Mouse (Mus musculus): ENCODE measurements around the gene Map4k3.

Map4k3 gene

DNA sequence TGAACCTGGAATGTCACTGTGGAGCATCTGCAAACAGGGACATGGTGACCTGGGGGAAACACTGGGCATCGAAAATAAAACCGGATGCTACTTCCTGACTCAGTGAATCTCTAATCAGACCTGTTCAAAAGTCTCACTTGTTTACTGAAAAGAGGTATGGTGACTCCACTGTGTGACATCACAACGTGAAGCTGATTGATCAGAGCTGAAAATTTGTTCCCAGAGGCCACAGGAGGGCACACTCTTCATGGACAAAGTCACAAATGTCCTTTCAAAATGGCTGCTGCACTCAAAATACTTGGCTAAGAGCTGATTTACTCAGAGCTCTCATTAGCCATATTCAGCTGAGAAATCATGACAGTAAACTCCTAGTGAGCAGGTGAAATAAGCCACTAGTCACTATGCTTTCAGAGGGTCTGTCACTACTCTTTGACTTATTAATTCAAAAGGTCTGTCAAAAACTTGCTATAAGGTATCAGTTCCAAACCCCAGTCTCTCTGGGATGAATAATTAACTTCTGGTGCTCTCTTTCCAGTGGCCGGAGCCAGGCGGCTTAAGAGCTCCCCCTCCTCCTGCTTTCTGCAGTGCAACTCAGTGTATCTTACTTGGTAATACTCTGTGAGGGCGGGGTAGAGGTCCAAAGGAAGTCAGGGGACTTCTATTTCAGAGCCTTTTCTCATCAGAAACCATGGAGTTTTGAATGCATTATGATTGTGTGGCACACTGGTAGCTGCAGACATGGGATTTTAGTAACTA is 44.3 kb downstream of the Map4k3 start:
- DNase-seq (ENCODE audit: low spot score), result no peak

DNA sequence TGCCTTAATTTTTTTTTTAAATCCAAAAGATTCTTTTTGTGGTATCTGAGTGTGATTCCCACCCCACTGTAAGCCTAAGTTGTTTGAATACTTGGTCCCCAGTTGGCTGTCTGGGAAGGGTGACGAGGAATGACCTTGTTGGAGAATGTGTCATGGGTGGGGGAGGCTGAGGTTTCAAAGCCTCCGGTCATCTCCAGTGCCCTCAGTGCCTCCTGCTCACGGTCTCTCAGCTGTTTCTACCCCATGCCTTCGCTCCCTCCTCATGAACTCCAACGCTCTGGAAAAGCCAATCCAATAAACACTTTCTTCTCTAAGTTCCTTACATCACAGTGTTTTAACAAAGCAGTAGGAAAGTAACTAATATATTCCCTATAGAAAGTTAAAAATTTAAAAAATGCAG is 45.2 kb downstream of the Map4k3 start:
- no peak for DNase-seq (ENCODE audit: low spot score)

DNA sequence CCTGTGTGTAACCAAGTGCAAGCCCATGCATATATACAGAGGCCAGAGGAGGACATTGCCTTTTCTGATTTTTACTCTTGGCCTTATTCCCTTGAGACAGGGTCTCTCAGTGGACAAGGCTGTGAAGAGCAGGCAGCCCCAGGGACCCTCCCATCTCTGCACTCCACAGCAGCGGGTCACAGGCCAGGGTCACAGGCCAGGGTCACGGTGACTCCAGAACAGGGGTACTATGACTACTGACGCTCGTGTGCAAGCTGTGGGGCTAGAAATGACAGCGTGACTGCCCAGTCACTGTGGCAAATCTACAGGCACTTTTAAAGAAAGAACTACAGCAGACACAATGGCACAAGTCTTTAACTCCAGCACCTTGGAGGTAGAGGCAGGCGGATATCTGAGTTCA is 50.1 kb downstream of the Map4k3 start:
- no peak for DNase-seq (ENCODE audit: low spot score)

DNA sequence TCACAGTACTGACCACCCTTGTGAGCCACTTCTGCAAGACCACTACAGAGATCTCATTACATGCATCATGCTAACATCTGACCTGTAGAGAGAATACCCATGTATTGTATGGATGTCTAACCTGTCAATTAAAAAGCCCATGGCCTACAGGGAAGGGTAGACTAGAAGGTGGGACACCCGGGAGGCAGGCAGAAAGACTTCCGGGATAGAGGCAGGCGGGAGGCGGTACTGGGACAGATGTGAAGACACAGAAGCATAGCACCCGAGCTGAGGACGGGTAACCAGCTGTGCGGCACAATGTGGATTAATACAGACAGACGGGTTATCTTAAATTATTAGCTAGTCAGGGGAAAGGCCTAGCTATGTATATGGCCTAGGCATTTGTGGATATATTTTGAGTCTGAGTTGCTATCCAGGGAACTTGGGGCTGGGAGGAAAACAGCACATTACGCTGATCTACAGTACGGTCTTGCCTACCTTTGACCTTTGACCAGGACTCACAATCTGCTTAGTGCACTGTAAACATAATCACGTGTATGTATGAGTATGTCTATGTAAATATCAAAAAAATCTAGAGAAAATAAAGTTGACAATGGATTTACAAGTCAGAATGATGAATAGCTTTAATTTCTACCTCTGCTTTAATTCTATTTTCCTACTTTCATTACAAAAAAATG is 51.3 kb downstream of the Map4k3 start:
- DNase-seq (ENCODE audit: low spot score), result no peak

DNA sequence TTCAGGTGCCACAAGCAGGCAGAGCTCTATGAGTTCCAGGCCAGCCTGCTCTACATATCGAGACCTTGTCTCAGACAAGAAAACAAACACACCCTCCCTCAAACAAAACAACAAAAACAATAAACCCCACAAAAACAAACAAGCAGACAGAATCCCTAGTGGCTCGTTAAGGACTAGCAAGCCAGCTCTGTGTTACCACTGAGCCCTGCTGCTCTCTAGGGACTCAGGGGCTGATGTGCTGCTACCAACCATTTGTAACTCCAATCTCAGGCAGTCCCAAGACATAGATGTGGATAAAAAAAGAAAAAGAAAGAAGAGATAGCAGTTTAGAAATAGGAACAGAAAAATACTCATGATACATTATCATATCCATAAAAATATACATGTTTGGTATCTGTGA is 52.1 kb downstream of the Map4k3 start:
- no peak for DNase-seq (ENCODE audit: low spot score)

DNA sequence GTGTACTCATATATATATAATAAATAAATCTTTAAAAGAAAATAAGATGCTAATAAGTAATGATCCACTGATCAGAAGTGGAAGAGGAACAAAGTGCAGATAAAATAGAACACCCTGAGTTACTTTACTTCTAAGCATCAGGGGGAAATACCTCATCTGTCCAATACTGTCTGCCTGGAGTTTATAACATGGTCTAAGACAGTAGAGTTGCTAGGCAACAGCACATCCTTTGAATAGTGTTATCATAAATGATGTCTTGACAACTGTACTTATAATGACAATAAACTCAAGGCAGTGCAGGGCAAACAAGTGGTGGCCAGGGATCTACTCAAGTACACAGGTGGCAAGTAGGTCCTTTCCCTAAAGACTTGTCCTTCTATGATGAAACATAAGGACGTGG is 57.9 kb downstream of the Map4k3 start:
- no peak for DNase-seq (ENCODE audit: low spot score)

DNA sequence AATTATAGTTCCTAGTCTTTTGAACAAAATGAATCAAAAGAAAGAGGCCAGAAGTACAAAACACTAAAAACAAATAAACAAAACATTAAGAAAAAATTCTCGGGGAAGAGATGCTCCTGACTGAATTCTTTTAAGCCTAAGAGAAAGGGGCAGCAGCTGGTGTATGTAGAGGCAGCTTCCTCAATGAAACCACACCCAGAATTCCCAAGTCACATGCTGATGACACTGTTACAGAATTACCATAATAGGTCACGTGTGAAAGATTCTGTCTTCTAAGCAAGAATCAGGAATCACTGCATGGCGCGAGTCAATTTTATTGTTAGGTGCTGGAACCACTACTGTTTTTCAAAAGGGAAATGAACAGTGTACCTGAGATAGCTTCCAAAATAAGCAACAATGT is 64.7 kb downstream of the Map4k3 start:
- no peak for DNase-seq (ENCODE audit: low spot score)

DNA sequence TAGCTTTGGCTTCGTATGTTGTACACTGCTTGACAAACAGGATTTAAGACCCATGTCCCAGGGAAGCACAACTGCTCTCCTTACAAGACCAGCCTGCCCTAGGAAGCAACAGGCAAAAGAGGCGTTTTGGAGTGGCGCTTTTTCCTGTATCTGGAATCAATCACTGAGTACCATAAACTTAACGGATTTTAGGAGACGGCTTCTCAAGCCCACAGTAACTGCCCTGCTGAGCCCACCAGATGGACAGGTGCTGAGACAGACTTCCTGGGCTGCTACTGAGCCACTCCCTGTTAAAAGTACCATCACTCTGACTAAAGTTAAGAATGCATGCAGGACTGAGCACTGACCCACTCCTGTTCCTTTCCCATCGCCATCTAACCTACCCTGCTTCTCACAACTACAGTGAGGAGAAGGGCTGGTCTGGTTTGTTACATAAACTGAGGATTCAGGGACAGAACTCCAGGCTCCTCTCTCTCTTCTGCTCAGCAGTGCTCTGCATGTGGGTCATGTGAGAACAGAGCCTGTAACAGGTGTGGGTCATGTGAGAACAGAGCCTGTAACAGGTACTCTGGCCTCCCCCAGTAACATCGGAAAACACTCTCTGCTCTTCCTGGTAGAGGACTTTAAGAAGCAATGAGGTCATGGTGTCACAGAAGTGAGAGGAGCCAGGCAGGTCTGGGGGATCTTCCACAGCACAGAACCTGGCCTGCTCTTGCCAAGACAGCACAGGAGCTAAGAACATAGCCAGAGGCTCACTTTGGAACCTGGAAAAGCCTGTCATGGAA is 65.3 kb downstream of the Map4k3 start:
- no peak for DNase-seq (ENCODE audit: low spot score)

DNA sequence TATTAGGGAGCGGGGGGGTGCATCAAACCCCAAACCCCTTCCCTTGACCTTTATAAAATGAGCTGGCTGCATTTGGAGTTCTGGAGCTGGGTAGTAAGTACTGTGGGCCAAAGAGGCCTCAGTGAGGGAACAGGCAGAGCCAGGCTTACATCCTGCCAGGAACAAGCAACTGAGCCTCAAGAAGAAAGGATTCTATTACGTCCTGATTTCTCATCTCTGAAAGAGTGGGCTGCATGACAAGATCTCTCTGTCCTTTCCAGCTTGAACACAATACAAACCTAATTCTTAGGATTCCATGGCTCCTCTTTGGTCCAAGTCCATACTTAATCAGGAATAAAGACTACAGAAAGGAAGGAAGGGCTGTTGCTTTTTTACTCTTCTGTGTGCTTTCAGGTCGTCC is 66.4 kb downstream of the Map4k3 start:
- no peak for DNase-seq (ENCODE audit: low spot score)

DNA sequence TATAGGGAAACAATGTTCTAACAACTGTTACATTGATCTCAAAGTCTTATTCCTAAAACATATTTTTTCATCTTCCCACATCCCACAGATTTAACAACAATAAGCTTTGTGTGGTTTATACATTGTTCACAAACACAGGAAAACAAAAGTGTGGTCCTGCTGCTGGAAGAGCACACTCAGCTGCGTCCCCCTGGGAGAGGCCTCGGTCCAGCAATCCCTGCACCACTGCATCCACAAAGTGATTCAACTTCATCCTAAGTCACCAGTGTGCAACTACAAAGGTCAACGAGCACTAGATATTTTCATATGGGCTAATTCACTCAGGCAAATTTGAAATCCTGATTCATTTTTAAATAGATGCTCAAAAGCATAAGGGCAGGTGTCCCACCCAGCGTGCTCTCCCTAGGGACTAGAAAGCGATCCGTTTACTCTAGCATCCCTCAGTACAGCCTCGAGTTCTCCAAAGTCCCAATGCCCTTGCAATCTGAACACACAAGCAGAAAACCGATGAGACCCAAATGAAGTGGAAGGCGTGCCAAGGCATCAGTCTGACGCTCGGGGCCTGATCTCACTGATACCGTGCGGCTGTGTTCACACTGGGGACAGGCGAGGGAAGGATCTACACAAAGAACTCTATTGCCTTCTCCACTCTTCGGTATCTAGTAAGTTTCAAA is 67.4 kb downstream of the Map4k3 start:
- DNase-seq (ENCODE audit: low spot score), result no peak

DNA sequence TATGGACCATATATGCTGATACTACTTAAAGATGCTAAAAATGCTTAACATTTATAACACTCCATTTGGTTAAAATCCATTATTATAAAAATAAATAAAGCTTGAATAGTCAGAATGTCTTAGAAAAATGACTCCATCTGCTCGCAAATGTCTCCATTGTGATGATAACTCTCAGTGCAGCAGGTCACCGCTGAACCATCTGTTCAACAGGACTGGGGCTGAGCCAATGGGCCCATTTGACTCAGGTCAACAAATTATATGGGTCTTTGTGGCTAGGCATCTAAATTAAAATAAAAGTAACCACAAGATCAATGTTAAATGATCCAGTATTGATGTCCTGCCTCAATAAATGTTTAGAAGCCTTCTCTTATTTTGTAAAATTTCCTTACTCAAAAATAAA is 68.1 kb downstream of the Map4k3 start:
- DNase-seq (ENCODE audit: low spot score), result no peak

DNA sequence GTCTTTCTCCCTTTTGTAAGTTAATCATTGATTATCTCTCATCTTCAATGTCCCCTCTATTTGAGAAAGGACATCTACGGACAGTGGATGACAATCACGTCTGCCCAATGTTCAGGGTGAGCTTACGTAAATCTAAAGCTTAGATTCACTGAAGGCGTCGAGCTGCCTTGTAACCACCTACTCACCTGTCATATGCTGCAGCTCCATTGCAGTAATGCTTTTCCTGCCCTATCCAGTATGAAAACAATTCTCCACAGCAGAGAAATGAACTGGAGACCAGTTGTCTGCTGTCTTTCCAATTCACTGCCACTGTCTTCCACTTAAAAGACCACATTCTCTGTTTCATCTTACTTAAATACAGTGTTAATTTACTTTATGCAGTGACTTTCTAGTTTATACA is 68.5 kb downstream of the Map4k3 start:
- DNase-seq (ENCODE audit: low spot score), result no peak

DNA sequence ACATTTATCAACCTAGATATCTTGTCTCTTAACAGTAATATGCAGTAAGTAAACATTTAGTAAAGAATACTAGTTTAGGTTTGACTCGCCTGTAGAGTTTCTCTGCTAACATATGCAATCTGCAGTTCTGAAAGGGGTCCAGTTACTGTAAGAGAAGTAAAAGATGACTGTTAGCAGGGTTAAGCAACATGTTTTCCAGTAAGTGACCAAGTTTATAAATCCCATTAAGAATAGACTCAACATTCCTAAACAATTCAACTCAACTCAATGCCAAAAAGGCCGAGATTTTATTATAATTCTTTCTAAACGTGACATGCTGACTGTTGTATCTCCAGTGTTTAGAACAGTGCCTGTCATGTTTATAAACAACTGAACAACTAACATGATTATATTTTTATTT is 74.0 kb downstream of the Map4k3 start:
- no peak for DNase-seq (ENCODE audit: low spot score)

DNA sequence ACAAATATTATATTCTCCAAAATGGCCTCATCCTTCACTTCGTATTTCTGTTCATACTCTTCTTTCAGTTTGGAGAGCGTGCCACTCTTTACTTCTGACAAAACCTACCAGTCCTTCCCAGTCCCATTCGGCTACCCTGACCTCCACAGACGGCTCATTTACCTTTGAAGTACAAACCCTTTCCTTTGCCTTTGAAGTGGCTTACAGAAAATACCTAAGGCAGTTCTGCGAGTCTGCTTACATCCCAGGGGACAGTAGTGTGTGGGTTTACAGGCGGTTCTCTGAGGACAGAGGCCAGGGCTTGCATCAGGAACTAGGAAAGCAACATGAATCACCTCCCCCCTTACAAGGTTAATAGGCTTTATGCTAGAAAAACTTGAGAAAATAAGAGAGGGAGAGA is 75.5 kb downstream of the Map4k3 start:
- no peak for DNase-seq (ENCODE audit: low spot score)

DNA sequence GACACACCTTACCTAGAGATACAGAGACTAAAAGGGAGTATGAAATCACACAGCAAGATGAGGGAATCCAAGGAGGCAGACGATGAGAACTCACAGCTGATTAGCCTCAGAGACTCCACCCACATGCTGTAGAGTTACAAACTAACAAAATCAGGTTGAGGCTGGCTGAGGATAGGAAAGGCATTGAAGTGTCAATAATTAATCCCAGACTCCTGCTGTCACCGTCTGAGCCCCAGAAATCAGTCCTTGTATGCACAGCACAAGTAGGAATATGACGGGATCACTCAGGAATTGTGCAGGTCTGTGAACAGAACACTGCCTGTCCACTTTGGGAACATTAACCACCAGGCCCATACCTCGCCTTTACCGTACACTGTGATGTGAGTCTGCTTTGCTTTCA is 81.4 kb downstream of the Map4k3 start:
- DNase-seq (ENCODE audit: low spot score), result no peak

DNA sequence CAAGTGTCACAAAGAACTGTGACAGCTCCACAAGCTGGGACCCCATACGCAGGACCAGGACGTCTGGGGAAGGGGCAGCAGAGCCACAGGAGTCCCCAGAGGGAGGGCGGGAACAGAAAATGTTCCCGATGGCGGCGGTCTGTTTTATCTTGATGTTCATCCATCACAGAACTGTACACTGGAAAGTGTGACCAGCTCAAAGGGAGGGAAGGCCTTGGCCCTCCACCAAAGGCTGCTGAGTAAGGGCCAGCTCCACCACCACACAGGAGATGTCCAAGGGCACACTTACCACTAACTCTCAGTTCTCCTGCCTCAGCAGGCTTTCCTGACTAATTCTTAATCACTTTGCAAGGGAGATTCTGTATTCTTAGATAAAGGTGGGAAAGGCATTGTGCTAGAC is 82.2 kb downstream of the Map4k3 start:
- no peak for DNase-seq (ENCODE audit: low spot score)

DNA sequence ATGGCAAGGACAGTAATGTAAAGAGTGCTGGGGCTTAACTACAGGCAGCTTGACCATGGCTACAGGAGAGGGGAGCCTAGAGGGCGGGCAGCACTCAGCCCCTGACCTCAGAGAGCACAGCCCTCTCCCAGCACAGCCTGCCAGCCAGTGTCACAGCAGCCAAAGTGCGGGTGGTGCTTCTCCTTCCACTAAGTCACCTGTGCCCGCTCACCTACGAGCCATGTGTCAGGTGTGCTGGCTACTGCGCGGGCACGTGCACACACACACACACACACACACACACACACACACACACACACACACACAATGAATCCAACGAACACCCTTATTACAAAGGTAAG is 82.6 kb downstream of the Map4k3 start:
- no peak for DNase-seq (ENCODE audit: low spot score)

DNA sequence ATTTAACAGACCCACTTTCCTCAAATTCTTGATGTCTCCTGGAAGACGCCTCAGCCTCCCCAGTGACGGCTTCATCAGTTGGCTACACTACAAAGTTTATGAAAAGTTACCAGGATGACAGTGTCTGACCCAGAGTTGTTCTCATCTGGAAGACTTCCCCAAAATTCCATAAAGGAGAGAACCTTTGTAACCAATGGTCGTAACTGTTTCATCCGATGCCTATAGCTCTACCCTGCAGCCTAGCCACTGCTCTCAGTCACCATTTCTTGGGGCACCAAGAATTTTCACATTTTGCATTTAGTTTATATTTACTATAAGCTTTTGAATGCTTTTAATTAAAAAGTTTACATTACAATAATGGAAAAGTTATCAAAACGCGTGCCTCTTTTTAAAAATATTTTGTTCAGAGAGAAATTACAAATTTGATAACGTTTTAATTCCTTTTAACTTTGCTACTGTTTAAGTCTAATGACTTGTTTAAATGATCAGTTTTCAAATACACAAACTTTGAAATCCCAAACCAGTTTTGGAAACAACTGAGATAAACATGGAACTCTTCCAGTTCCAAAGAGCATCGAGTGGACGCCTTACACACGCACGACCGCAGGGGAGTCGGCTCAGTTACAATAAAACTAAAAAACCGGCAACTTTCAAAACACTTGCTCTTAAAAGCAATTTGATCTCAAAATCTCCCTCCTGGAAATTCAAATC is 83.1 kb downstream of the Map4k3 start:
- no peak for DNase-seq (ENCODE audit: low spot score)

DNA sequence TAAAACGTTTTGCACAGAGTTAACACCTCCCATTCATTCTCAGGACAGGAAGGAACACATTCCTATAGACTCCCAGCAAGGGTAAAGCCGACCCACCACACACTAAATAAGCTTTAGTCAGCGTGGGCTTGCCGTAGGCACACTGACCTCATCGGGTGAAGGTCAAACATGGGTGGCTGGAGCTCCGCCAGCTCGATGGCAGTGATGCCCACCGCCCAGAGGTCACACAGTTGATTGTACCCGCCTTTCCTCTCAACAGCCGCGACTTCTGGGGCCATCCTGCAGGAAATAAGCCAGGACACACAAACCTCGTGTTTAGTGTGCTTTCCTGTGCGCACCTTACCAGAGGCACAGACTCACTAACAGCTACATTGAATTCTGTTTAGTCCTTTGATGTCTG is 83.7 kb downstream of the Map4k3 start:
- DNase-seq (ENCODE audit: low spot score), result no peak

DNA sequence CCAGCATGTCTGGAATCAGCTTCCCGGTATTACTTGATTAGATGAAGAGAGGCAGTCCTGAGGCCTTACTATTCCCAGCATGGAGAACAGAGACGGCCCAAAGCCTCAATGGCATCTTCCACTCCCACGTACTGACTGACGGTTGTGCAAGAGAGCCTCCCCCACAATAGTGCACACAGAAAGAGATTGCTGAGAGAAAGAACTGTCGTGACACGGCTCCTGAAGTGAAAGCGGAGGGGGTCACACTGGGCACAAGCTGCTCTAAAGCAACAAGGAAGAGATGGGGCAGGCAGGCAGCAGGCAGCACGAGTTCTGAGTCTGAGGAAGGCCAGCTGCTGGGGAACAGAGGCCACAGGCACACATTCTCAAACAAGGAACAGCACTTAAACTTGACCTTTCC is 90.2 kb downstream of the Map4k3 start:
- DNase-seq (ENCODE audit: low spot score), result no peak

DNA sequence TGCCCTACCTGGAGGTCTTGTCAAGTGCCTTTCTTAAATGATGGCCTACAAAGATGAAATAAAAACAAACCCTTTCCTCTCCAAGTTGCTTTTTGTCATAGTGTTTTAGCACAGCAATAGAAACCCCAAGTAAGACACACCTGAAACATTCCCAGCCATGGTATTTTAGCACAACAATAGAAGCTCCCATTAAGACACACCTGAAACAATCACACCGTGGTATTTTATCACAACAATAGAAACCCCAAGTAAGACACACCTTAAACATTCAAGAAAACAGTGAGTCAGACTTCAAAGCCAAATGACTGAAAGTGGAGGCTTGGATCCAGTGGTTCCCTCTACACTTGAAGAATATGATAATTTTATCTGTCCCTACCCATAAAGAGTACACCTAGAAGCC is 92.5 kb downstream of the Map4k3 start:
- no peak for DNase-seq (ENCODE audit: low spot score)

DNA sequence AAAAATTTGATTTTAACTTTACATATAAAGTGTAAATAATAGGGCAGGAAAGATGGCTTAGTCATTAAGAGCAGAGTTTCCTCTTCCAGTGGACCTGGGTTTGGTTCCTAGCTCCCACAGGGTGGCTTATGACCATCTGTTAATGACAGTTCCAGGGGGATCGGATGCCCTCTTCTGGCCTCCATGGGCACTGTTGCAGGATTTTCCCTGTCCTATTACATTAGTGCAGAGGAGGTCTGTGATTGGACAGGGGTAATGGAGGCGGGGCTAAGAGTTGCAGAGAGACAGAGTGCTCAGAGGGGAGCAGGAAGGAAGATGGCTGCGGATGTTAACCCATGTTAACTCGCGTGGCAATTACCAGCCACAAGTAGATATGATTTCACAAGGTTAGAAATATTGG is 95.4 kb downstream of the Map4k3 start:
- DNase-seq (ENCODE audit: low spot score), result no peak

Measured in urinary bladder, postnatal 10 days (tissue).